Mouse (Mus musculus) embryonic fibroblast, embryonic 13.5 days (primary cell): ENCODE measurements around the gene Tubgcp6. TPM values are rescaled to one million over a fixed set of nuclear protein-coding genes. Genes with fewer than 3 reads are reported as not detected.
A peak's percentile ranks its signal among the peaks of the same experiment; 100 is the strongest.

Experiments
- H3K27ac ChIP-seq: 2 replicates; pipeline ENCODE4 v1.5.1; 2012; ENCODE audit warnings: low read length, control low read depth, inconsistent platforms; ENCODE audit not compliant: insufficient read depth
- H3K4me1 ChIP-seq: 2 replicates; pipeline ENCODE4 v1.6.1; 2011; ENCODE audit warnings: low read length; ENCODE audit not compliant: control insufficient read depth, insufficient read depth
- H3K4me3 ChIP-seq: 2 replicates; pipeline ENCODE4 v1.5.1; 2011; ENCODE audit warnings: mild to moderate bottlenecking, control low read depth, low read length; ENCODE audit not compliant: insufficient read depth
- CTCF ChIP-seq: IDR thresholded peaks from 2 replicates; pipeline ENCODE4 v1.5.1; 2011; ENCODE audit warnings: mild to moderate bottlenecking, control low read depth, low read length, moderate library complexity, borderline replicate concordance; ENCODE audit not compliant: insufficient read depth
- POLR2A ChIP-seq: IDR thresholded peaks from 2 replicates; pipeline ENCODE4 v1.6.1; 2011; ENCODE audit warnings: low read depth, mild to moderate bottlenecking, control low read depth, low read length, moderate library complexity
- polyA plus RNA-seq: library from polyadenylated mRNA; stranded (reverse); fragments of >200 nt; gene quantifications from 2 replicates; pipeline ENCODE4 v1.2.4, GENCODE M21; 2011; ENCODE audit warnings: low read depth; ENCODE audit not compliant: missing spikeins, insufficient read length

Gene Tubgcp6
- 13.5 and 14.2 TPM in 2 replicates for polyA plus RNA-seq

- TF ChIP-seq CTCF: no peak
- TF ChIP-seq POLR2A: peak; percentile 78
- Histone ChIP-seq H3K27ac (no peak within 1 kb of the TSS), H3K4me3 (peak within 1 kb of the TSS; percentile 87), H3K4me1 (peaks cover 8% of the 10 kb centered on the region)
Measured at GRCm38 (mm10) chr15:89122649-89123366, at the start of gene Tubgcp6. Tubgcp6 (minus strand) TSS chr15:89123112.

GRCm38 (mm10) chr15:89172276-89172935 lies 49.5 kb upstream of the Tubgcp6 start:
- H3K4me3 ChIP-seq: peak overlapping the region; percentile 41
- peaks cover 11% of the 10 kb centered on the region for H3K4me1 ChIP-seq
- H3K27ac ChIP-seq: peak overlapping the region; percentile 45
- no peak for TF ChIP-seq POLR2A
- TF ChIP-seq CTCF: no peak

GRCm38 (mm10) chr15:89171526-89172051 lies 48.7 kb upstream of the Tubgcp6 start:
- H3K4me3 ChIP-seq: no peak overlapping the region
- H3K4me1 ChIP-seq: peaks cover 9% of the 10 kb centered on the region
- no peak for TF ChIP-seq CTCF
- TF ChIP-seq POLR2A: no peak
- H3K27ac ChIP-seq: no peak overlapping the region

DNA sequence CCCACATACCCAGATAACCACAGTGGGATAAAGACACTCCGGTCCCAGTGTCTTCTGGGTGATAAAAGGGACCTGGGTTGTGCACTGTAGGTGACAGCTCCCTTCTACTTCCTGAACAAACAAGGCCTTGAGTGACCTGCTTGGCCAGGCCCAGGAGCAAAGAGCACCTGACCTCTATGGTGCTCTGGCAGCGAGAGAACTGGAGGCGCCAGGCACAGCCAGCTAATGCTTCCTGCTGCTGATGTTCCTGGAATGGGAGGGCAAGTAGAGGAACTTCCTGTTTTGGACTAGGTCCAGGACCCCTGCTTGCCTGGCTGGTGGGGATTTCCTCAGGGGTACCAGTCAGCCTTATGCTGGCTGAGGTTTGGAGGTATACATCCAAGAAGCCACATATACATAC lies 47.2 kb upstream of the Tubgcp6 start:
- peaks cover 9% of the 10 kb centered on the region for H3K4me1 ChIP-seq
- peak overlapping the region; percentile 62 for H3K27ac ChIP-seq
- TF ChIP-seq CTCF (no peak), POLR2A (no peak)
- H3K4me3 ChIP-seq: no peak overlapping the region

DNA sequence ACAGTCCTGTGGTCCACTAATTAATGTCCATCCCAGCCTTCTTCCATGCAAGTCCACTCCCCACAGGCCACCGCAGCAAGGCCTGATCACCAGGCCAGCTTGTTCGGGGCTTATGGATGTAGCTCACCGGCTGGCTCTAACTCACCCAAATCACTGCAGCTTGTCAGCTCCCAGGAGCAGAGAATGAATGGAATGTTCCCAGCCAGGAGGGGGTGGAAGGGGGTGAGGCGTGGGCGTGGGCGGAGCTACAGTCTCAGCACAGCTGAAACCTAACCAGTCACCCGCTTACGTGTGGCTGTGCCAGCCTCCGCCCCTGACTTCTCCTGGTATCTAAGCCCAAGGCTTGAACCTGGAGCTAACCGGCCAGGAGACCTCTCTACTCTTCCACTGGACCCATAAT lies 46.5 kb upstream of the Tubgcp6 start:
- H3K4me1 ChIP-seq: peaks cover 9% of the 10 kb centered on the region
- TF ChIP-seq POLR2A (peak; percentile 67), CTCF (no peak)
- peak overlapping the region; percentile 31 for H3K4me3 ChIP-seq
- peak overlapping the region; percentile 77 for H3K27ac ChIP-seq

DNA sequence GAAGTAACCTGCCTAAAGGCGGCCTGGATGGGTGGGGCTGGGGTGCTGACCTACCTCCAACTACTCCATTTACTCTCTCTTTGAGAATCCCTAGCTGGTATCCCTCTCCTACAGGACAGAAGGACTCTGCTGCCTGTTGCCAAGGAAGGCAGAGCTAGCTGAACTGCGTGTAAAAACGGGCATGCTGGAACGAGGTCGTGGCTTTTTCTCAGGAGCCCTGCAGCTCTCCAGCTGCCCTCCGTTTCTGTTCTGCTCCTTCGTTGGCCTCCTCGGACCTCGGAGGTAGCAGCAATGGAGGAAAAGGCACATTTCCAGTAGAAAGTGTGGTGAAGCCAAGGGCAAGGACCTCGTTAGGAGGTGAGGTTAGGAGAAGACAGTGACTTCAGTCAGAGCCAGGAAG lies 46.0 kb upstream of the Tubgcp6 start:
- H3K27ac ChIP-seq: peak overlapping the region; percentile 77
- H3K4me3 ChIP-seq: peak overlapping the region; percentile 31
- TF ChIP-seq CTCF (no peak), POLR2A (no peak)
- H3K4me1 ChIP-seq: peaks cover 9% of the 10 kb centered on the region

- Histone ChIP-seq H3K4me1 (peaks cover 9% of the 10 kb centered on the region), H3K4me3 (no peak overlapping the region), H3K27ac (no peak overlapping the region)
- TF ChIP-seq POLR2A (no peak), CTCF (no peak)
Measured at GRCm38 (mm10) chr15:89165478-89165877, 42.6 kb upstream of the Tubgcp6 start.

DNA sequence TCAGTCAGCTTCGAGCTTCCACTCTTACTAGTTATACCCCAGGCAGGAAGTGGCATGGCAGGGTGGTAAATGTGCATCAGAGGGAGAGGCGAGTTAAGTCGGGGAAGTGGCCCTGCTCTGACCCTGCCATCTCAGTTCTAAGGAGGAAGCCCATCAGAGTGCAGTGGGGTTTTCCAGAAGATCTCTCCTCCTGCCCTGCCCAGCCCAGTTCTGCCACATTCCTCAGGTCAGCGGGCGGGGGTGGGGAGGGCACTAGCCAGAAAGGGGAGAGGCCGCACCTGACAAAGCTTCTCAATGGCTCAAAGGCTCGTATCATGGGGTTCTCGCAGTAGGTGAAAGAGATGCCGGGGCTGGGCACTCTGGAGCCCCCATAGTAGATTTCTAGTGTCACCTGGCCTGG lies 38.5 kb upstream of the Tubgcp6 start:
- no peaks in the 10 kb centered on the region for H3K4me1 ChIP-seq
- no peak overlapping the region for H3K4me3 ChIP-seq
- no peak overlapping the region for H3K27ac ChIP-seq
- no peak for TF ChIP-seq CTCF
- no peak for TF ChIP-seq POLR2A

DNA sequence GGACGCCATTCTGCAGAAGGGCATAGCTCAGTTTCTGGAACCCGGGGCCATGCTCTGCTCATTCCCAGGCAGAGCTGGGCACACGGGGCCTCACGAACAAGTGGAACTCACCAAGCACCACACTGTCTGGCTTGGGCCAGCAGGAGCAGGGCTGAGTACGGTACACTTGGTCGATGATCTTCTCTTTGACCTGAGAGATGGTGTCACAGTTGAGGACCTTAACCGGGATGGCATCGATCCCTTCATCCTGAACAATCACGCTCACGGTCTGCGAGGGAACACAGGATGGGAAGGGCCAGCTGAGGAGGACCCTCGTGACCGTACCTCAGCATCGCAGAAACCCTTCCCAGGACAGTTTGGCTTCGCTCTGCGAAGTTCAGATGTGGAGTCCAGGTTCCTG lies 35.6 kb upstream of the Tubgcp6 start:
- TF ChIP-seq POLR2A: no peak
- no peak for TF ChIP-seq CTCF
- no peak overlapping the region for H3K4me3 ChIP-seq
- no peaks in the 10 kb centered on the region for H3K4me1 ChIP-seq
- H3K27ac ChIP-seq: no peak overlapping the region

- Histone ChIP-seq H3K27ac (no peak overlapping the region), H3K4me1 (no peaks in the 10 kb centered on the region), H3K4me3 (no peak overlapping the region)
- TF ChIP-seq CTCF: peak; percentile 31; the same call in 1 of the 2 replicates
- no peak for TF ChIP-seq POLR2A
Measured at GRCm38 (mm10) chr15:89157954-89158353, 35.0 kb upstream of the Tubgcp6 start.
